Mouse (Mus musculus) E14TG2a.4 (cell line): ENCODE results near the gene Glis3.

Experiments used
- H3K27me3 ChIP-seq: 2 replicates; pipeline ENCODE4 v1.6.1; 2014; ENCODE audit warnings: low read length, control low read depth; ENCODE audit not compliant: insufficient read depth
- H3K36me3 ChIP-seq: 2 replicates; pipeline ENCODE4 v1.6.1; 2014; ENCODE audit warnings: low read length, control low read depth; ENCODE audit not compliant: insufficient read depth
- H3K4me1 ChIP-seq: replicated peaks from 2 replicates; pipeline ENCODE4 v1.6.1; 2014; ENCODE audit warnings: low read depth, low read length, control low read depth
- H3K4me3 ChIP-seq: replicated peaks from 2 replicates; pipeline ENCODE4 v1.5.1; 2014; ENCODE audit warnings: mild to moderate bottlenecking, low read length
- H3K9me3 ChIP-seq: 2 replicates; pipeline ENCODE4 v1.6.1; 2014; ENCODE audit warnings: low read length, control low read depth
- CTCF ChIP-seq: conservative IDR thresholded peaks from 2 replicates; pipeline ENCODE4 v1.5.1; 2014; ENCODE audit warnings: low read length
- NANOG ChIP-seq: IDR thresholded peaks from 2 replicates; pipeline ENCODE4 v1.6.1; 2014; ENCODE audit warnings: borderline replicate concordance, low read length, mixed read lengths
- POU5F1 ChIP-seq: IDR thresholded peaks from 2 replicates; pipeline ENCODE4 v1.6.1; 2014; ENCODE audit warnings: low read length, borderline replicate concordance

Gene Glis3

GRCm38 (mm10) chr19:28225651-28226050 lies 454.2 kb downstream of the Glis3 start:
- H3K4me1 ChIP-seq, result no peaks in the 10 kb centered on the region
- no peaks in the 10 kb centered on the region for H3K27me3 ChIP-seq
- H3K9me3 ChIP-seq, result no peaks in the 10 kb centered on the region
- no peaks in the 10 kb centered on the region for H3K36me3 ChIP-seq
- TF ChIP-seq NANOG, result no peak
- TF ChIP-seq POU5F1, result no peak
- no peak for TF ChIP-seq CTCF
- H3K4me3 ChIP-seq, result no peak overlapping the region

- TF ChIP-seq NANOG (no peak), POU5F1 (no peak), CTCF (no peak)
- no peak overlapping the region for H3K4me3 ChIP-seq
- H3K9me3 ChIP-seq, result peaks cover 17% of the 10 kb centered on the region
- no peaks in the 10 kb centered on the region for H3K27me3 ChIP-seq
- H3K36me3 ChIP-seq, result no peaks in the 10 kb centered on the region
- H3K4me1 ChIP-seq, result no peaks in the 10 kb centered on the region
These were observed 468.2 kb downstream of the Glis3 start for GRCm38 (mm10) chr19:28211630-28212029.
